Mouse (Mus musculus) hindbrain, embryonic 12.5 days (tissue): Measurements from ENCODE around the gene Slfn8. TPM values are rescaled to one million over a fixed set of nuclear protein-coding genes. Genes with fewer than 3 reads are reported as not detected.
"Not testable (repeated sequence)": the region's sequence is repeated elsewhere in the genome, so short reads cannot be mapped to it uniquely, and the experiment has no call there.

Source experiments
- ATAC-seq: fragments of 200-750 bp; cut with Nextera tagmentation; 2 replicates; pipeline ENCODE4 v1.8.0; 2017; ENCODE audit warnings: moderate TSS enrichment; ENCODE audit not compliant: low FRiP score
- H3K27ac ChIP-seq: fragments of 300-500 bp; sonication (generic); 2 replicates; pipeline ENCODE4 v1.5.1; 2016; ENCODE audit warnings: mild to moderate bottlenecking
- H3K27me3 ChIP-seq: fragments of 300-500 bp; sonication (generic); 2 replicates; pipeline ENCODE4 v1.6.1; 2016; ENCODE audit warnings: mild to moderate bottlenecking
- H3K36me3 ChIP-seq: fragments of 300-500 bp; sonication (generic); 2 replicates; pipeline ENCODE4 v1.6.1; 2016; ENCODE audit warnings: mild to moderate bottlenecking
- H3K4me1 ChIP-seq: fragments of 300-500 bp; sonication (generic); 2 replicates; pipeline ENCODE4 v1.6.1; 2016
- H3K4me2 ChIP-seq: fragments of 300-500 bp; sonication (generic); replicated peaks from 2 replicates; pipeline ENCODE4 v1.6.1; 2016; ENCODE audit warnings: mild to moderate bottlenecking
- H3K4me3 ChIP-seq: fragments of 300-500 bp; sonication (generic); 2 replicates; pipeline ENCODE4 v1.5.1; 2016; ENCODE audit warnings: mild to moderate bottlenecking
- H3K9ac ChIP-seq: fragments of 300-500 bp; sonication (generic); 2 replicates; pipeline ENCODE4 v1.6.1; 2016; ENCODE audit warnings: mild to moderate bottlenecking, moderate library complexity
- H3K9me3 ChIP-seq: fragments of 300-500 bp; sonication (generic); replicated peaks from 2 replicates; pipeline ENCODE4 v1.6.1; 2016; ENCODE audit warnings: mild to moderate bottlenecking
- WGBS: fragments of 180-500 bp; shearing (Covaris S2); methylation state at CpG from one replicate; pipeline ENCODE4 v1.1.7; 2016; 5-methylcytosine and 5-hydroxymethylcytosine counted together
- polyA plus RNA-seq: library from polyadenylated mRNA; unstranded; fragments of >200 nt; fragmentation: Nextera tagmentation; extraction: Ambion mirVana; gene quantifications from 2 replicates; pipeline ENCODE4 v1.2.1, GENCODE M21; 2016

Gene Slfn8
- polyA plus RNA-seq, 1 experiment from 2014 or later, result 0.34 TPM

DNA sequence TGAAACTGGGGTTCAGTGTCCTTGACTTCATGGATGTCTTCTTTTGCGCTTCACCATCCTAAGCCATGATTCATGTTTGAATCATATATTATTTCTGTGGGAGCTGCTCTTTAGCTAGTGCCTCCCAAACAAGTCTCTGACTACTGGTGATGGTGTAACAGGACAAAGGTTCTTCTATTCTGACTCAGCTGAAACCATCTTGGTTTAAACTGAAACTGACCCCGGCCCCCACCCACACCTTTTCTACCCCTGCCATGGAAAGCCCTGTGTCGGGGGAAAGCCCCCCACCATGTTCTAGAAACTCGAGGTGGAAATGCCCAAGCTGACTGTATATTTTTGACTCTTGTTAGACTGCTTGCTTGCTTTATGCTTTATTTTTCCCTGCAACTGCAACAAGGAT, 23.3 kb upstream of the Slfn8 start:
- H3K27ac ChIP-seq, result no peak overlapping the region
- WGBS, result 83% methylated on average over 4 of the region's 4 CpGs
- H3K4me3 ChIP-seq, result no peak overlapping the region
- ATAC-seq, result no peak
- H3K4me2 ChIP-seq, result no peak overlapping the region
- H3K4me1 ChIP-seq, result peaks cover 6% of the 10 kb centered on the region; the same call in 1 of the 2 replicates
- H3K9me3 ChIP-seq, result no peaks in the 10 kb centered on the region
- no peaks in the 10 kb centered on the region for H3K36me3 ChIP-seq
- H3K9ac ChIP-seq, result no peak overlapping the region
- peaks cover 19% of the 10 kb centered on the region for H3K27me3 ChIP-seq

DNA sequence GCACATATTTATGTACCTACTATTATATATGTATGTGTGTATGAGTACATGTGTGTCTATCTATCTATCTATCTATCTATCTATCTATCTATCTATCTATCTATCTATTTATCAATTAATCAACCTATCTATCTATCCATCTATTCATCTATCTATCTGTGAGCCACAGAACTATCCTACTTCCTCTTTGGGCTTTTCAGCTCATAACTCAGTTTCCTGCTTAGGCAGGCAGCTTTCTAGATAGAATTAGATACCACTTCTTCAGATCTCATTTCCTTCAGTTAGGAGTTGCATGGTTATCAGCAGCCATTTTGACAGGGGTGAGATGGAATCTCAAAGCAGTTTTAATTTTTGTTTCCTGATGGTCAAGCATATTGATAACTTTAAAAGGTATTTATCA, 20.4 kb upstream of the Slfn8 start:
- Histone ChIP-seq H3K4me1 (no peaks in the 10 kb centered on the region), H3K4me3 (no peak overlapping the region), H3K27me3 (peaks cover 19% of the 10 kb centered on the region), H3K36me3 (no peaks in the 10 kb centered on the region), H3K9me3 (no peaks in the 10 kb centered on the region), H3K27ac (no peak overlapping the region), H3K4me2 (no peak overlapping the region), H3K9ac (no peak overlapping the region)
- no peak for ATAC-seq

DNA sequence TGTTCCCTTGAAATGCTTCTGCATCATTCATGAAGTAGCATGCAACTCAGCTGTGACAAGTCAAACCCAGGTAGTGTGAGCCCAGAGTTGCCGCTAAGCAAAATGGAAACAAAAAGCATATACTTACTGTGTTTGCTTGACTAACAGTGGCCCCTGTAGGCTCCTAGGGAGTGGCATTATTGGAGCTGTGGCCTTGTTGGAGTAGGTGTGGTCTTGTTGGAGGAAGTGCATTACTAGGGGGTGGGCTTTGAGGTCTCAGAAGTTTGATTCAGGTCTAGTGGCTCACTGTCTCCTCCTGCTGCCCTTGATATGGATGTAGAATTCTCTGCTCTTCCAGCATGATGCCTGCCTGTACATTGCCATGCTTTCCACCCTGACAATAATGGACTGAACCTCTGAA, 19.7 kb upstream of the Slfn8 start:
- H3K9me3 ChIP-seq, result no peaks in the 10 kb centered on the region
- no peak overlapping the region for H3K4me2 ChIP-seq
- 23% methylated on average over 1 of the region's 1 CpGs for WGBS
- H3K4me1 ChIP-seq, result no peaks in the 10 kb centered on the region
- ATAC-seq, result no peak
- no peak overlapping the region for H3K27ac ChIP-seq
- H3K36me3 ChIP-seq, result no peaks in the 10 kb centered on the region
- H3K9ac ChIP-seq, result no peak overlapping the region
- H3K27me3 ChIP-seq, result peaks cover 19% of the 10 kb centered on the region
- H3K4me3 ChIP-seq, result no peak overlapping the region

DNA sequence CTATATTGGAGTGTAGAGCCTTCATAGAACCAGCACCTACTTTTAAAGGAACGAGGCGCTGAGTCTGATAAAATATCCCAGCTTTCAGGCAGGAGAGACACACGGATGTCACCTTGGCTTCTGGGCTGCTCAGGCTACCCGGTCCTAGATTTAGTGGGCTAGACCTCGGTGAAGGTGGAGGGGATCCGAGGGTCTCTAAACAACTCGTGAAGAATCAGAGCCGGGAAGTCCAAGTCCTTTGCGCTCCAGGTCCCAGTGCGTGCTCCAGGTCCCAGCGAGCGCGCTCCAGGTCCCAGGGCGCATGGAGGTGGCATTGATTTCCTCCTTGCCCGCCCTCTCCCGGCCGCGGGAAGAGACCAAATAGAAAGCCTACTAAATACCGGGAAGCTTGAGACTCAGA, 19.2 kb upstream of the Slfn8 start:
- ATAC-seq, result no peak
- no peaks in the 10 kb centered on the region for H3K36me3 ChIP-seq
- no peaks in the 10 kb centered on the region for H3K9me3 ChIP-seq
- H3K4me1 ChIP-seq, result no peaks in the 10 kb centered on the region
- no peak overlapping the region for H3K27ac ChIP-seq
- peaks cover 19% of the 10 kb centered on the region for H3K27me3 ChIP-seq
- H3K9ac ChIP-seq, result no peak overlapping the region
- H3K4me3 ChIP-seq, result peak overlapping the region; percentile 12; the same call in 1 of the 2 replicates
- H3K4me2 ChIP-seq, result peak overlapping the region; percentile 15; the same call in 1 of the 2 replicates
- WGBS, result 17% methylated on average over 19 of the region's 19 CpGs

DNA sequence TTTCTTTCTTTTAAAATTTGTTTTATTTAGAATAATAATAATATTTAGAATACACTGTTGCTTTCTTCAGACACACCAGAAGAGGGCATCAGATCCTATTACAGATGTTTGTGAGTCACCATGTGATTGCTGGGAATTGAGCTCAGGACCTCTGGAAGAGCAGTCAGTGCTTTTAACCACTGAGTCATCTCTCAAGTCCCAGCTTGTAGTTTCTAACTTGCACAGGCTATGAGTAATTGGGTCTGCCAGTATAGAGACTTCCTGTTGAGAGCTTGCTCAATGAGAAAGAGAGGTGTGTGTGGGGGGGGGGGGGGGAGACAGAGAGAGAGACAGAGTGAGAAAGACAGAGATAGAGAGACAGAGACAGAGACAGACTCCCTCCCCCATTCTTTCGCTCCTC, 18.5 kb upstream of the Slfn8 start:
- WGBS, result 67% methylated on average over 1 of the region's 1 CpGs
- H3K4me2 ChIP-seq, result no peak overlapping the region
- peaks cover 16% of the 10 kb centered on the region for H3K27me3 ChIP-seq
- H3K9ac ChIP-seq, result no peak overlapping the region
- no peak overlapping the region for H3K27ac ChIP-seq
- no peak overlapping the region for H3K4me3 ChIP-seq
- H3K9me3 ChIP-seq, result no peaks in the 10 kb centered on the region
- H3K4me1 ChIP-seq, result no peaks in the 10 kb centered on the region
- no peaks in the 10 kb centered on the region for H3K36me3 ChIP-seq
- ATAC-seq, result no peak

DNA sequence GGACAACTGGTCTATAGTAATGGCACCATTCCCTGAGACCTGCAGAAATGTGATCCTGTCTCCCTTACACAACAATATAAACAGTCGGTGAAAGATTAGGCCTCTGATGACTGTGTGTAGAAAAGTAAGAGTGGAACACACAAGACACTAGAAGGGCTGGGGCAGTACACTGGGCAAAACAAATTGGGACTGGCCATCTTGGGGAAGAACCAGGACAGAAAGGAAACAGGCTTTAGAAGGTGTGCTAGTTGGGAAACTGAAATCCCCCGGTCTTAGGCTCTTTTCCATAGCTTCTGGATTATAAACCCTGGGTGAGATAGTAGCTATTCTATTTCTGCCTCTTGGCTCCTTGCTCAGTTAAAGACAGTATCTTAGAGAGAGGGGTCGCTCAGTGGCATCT, 18.1 kb upstream of the Slfn8 start:
- not testable (repeated sequence) for ATAC-seq, H3K4me1 ChIP-seq, H3K4me2 ChIP-seq, H3K27ac ChIP-seq, H3K9me3 ChIP-seq, H3K9ac ChIP-seq, H3K4me3 ChIP-seq, H3K36me3 ChIP-seq
- WGBS, result 89% methylated on average over 3 of the region's 3 CpGs
- H3K27me3 ChIP-seq, result peaks cover 13% of the 10 kb centered on the region

DNA sequence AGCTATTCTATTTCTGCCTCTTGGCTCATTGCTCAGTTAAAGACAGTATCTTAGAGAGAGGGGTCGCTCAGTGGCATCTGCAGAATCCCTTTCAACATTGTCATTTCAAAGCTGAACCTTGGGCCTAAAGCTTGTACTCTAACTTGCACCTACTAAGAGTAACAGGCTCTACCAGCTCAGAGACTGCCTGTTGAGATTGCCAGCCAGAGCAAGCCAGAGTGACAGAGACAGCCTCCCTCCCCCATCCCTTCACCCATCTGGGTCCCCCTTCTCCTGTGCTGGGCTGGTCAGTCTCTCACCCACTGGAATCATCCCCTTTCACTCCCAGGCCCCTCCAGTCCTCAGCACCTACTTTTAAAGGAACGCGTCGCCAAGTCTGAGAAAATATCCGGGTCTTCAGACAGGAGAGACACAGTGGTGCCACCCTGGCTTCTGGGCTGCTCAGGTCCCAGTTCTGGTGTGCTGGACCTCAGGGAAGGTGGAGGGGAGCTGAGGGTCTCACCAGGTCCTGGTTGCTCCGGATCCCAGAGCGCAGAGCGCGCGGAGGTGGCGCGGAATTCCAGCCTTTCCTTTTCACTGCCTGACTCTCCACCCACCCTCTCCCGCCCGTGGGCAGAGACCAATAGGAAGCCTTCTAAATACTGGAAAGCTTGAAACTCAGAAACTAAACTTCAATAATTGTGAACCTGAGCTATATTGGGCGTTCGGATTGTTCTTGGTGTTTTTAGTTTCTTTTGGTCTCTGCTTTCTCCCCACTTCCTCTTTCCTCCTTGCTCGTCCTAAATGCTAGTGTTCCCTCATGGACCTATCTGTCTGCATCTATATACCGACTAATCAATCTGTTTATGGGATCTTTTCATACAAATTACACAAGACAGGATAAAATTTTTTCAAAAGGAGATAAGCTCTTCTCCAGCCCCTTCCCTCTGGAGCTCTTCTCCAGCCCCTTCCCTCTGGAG, 770 bp downstream of the Slfn8 start:
- not testable (repeated sequence) for H3K36me3 ChIP-seq, H3K9me3 ChIP-seq
- WGBS, result 83% methylated on average over 18 of the region's 18 CpGs

DNA sequence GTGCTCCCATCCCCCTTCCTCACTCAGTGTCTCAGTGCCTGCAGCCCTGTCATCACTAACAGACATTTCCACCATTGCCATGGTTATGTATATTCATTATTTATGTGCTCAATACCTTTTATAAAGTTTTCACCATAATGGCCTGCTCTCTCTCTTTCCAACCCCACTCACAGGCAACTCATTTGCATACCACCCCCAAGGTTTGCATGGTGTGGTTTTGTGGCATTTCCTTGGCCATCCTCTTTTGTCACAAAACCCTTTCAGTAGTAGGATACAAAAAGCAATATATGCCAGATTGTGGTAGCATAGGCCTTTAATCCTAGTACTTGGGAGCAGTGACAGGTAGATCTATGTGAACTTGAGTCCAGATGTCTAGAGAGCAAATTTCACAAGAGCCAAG, 4.5 kb downstream of the Slfn8 start:
- Histone ChIP-seq H3K9ac (no peak overlapping the region), H3K9me3 (no peaks in the 10 kb centered on the region), H3K4me2 (no peak overlapping the region), H3K4me3 (no peak overlapping the region), H3K27ac (no peak overlapping the region), H3K4me1 (no peaks in the 10 kb centered on the region), H3K36me3 (no peaks in the 10 kb centered on the region), H3K27me3 (no peaks in the 10 kb centered on the region)
- ATAC-seq, result no peak

More for the DNA sequence above, 770 bp downstream of the Slfn8 start:
- H3K9ac ChIP-seq, ATAC-seq, H3K27ac ChIP-seq, H3K4me1 ChIP-seq, H3K4me2 ChIP-seq, H3K27me3 ChIP-seq, H3K4me3 ChIP-seq: not testable (repeated sequence)

DNA sequence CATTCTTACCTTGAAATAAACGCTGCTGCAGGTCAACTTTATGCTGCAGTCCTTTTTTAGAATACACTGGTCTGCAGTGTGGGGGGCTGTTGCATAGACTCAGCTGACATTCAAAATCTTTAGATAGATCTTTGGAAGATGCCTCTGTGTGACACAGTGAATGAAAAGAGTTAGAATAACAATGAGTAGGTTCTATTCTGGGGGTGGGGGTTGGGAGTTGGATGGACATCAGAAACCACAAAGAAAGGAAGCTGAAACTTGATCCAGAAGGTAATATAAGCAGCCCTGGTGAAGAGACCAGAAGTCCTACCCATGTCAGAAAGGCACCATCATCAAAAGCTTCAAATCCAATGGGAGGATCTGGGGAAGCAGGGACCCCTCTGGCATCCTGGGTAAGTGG, 7.3 kb downstream of the Slfn8 start:
- no peak overlapping the region for H3K9ac ChIP-seq
- H3K4me3 ChIP-seq, result no peak overlapping the region
- no peak overlapping the region for H3K27ac ChIP-seq
- no peaks in the 10 kb centered on the region for H3K4me1 ChIP-seq
- ATAC-seq, result no peak
- H3K27me3 ChIP-seq, result no peaks in the 10 kb centered on the region
- H3K36me3 ChIP-seq, result no peaks in the 10 kb centered on the region
- 74% methylated on average over 1 of the region's 1 CpGs for WGBS
- H3K9me3 ChIP-seq, result no peaks in the 10 kb centered on the region
- H3K4me2 ChIP-seq, result no peak overlapping the region

DNA sequence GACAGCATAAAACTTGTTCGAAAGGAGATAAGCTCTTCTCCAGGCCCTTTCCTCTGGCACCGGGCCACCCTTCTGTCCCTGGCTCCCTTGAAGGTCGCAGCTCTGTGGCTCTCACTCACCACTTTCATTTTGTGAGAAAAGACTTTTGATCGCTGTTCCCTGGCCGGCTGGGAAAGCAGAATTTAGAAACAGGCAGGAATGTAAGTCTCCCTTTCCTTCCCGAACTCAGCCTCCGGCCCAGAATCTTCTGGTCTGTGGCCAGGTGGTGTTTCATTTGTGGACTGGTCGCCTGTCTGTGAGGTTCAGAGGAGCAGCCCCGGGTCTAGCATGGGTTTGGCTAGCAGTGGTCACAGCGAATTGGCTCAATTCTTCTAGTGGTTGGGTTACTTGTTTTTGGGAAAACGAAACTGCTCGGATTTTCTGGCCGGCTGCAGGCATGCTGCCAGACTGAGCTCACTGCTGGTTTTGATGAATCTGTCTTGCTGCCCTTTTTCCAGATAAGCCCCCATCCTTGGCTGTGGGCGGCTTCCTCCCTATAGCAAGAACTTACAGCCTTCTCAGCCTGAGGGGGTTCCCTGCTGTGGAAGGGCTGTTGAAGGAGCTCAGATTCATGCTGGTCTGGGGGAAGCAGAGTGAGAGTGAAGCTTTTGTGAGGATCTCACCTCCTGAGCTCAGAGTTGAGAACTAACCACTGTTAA, 29.0 kb downstream of the Slfn8 start, which contains the start of gene Slfn9:
Gene Slfn9, minus strand, starts transcription at position 362 of the 698 bp plus-strand sequence.
- Histone ChIP-seq H3K4me1 (peaks cover 11% of the 10 kb centered on the region), H3K27ac (no peak within 1 kb of the TSS), H3K27me3 (0 out of 2 replicates have a peak, but pooled peaks cover 9% of the 10 kb centered on the region), H3K4me2 (peak within 1 kb of the TSS; percentile 52), H3K36me3 (no peaks in the 10 kb centered on the region), H3K9ac (peak within 1 kb of the TSS; percentile 42), H3K9me3 (no peaks in the 10 kb centered on the region), H3K4me3 (peak within 1 kb of the TSS; percentile 33)
- ATAC-seq, result no peak
- 8% methylated on average over 14 of the region's 14 CpGs for WGBS

DNA sequence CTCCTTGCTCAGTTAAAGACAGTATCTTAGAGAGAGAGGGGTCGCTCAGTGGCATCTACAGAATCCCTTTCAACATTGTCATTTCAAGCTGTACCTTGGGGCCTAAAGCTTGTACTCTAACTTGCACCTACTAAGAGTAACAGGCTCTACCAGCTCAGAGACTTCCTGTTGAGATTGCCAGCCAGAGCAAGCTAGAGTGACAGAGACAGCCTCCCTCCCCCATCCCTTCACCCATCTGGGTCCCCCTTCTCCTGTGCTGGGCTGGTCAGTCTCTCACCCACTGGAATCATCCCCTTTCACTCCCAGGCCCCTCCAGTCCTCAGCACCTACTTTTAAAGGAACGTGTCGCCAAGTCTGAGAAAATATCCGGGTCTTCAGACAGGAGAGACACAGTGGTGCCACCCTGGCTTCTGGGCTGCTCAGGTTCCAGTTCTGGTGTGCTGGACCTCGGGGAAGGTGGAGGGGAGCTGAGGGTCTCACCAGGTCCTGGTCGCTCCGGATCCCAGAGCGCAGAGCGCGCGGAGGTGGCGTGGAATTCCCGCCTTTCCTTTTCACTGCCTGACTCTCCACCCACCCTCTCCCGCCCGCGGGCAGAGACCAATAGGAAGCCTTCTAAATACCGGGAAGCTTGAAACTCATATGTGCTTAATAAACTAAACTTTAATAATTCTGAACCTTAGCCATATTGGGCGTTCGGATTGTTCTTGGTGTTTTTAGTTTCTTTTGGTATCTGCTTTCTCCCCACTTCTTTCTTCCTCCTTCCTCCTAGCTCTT, 29.8 kb downstream of the Slfn8 start:
- 14% methylated on average over 19 of the region's 19 CpGs for WGBS
- H3K36me3 ChIP-seq, H3K27ac ChIP-seq, ATAC-seq, H3K9me3 ChIP-seq, H3K27me3 ChIP-seq: not testable (repeated sequence)
- H3K4me3 ChIP-seq, result peak overlapping the region; percentile 33
- peaks cover 11% of the 10 kb centered on the region for H3K4me1 ChIP-seq
- 0 out of 2 replicates have a peak overlapping the region, but pooled peaks have one; percentile 42 for H3K9ac ChIP-seq
- peak overlapping the region; percentile 52 for H3K4me2 ChIP-seq

DNA sequence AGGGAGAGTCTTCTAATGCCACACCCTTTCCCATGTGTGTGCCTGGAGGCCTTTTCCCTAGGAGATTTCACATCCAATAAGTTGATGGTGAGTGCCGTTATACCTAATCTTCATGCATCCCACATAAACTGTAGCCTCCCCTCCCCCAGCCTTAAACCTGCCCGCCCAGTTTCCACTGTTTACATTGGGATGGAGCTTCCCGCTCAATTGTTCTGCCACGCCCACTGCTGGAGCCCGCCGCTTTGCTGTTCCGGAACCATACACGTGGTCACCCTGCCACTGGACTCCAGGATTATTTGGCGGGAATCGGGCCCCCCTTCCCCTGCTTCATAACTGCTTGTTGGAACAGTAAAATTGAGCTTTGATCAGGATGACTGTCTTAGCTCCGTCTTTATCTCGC, 31.3 kb downstream of the Slfn8 start:
- peaks cover 11% of the 10 kb centered on the region for H3K4me1 ChIP-seq
- ATAC-seq, result no peak
- H3K4me3 ChIP-seq, result no peak overlapping the region
- peak overlapping the region; percentile 19; the same call in 1 of the 2 replicates for H3K4me2 ChIP-seq
- H3K27me3 ChIP-seq, result 0 out of 2 replicates have a peak, but pooled peaks cover 9% of the 10 kb centered on the region
- H3K27ac ChIP-seq, result no peak overlapping the region
- H3K9ac ChIP-seq, result no peak overlapping the region
- no peaks in the 10 kb centered on the region for H3K36me3 ChIP-seq
- WGBS, result 35% methylated on average over 12 of the region's 12 CpGs
- no peaks in the 10 kb centered on the region for H3K9me3 ChIP-seq
